Mouse (Mus musculus) erythroblast, embryonic 14.5 days (primary cell): ENCODE measurements around the gene Slc29a1. TPM values are rescaled to one million over a fixed set of nuclear protein-coding genes. Genes with fewer than 3 reads are reported as not detected.
"Not testable (repeated sequence)": the region's sequence is repeated elsewhere in the genome, so short reads cannot be mapped to it uniquely, and the experiment has no call there.

Source experiments
- H3K27me3 ChIP-seq: 2 replicates; pipeline ENCODE4 v1.6.1; 2012; ENCODE audit warnings: inconsistent platforms; ENCODE audit not compliant: control insufficient read depth
- H3K36me3 ChIP-seq: 2 replicates; pipeline ENCODE4 v1.6.1; 2012; ENCODE audit warnings: mild to moderate bottlenecking, inconsistent platforms; ENCODE audit not compliant: control insufficient read depth
- H3K4me1 ChIP-seq: 2 replicates; pipeline ENCODE4 v1.6.1; 2012; ENCODE audit warnings: inconsistent platforms; ENCODE audit not compliant: control insufficient read depth
- H3K4me3 ChIP-seq: replicated peaks from 2 replicates; pipeline ENCODE3; 2012; ENCODE audit warnings: moderate library complexity, mild to moderate bottlenecking, inconsistent platforms
- H3K9me3 ChIP-seq: 2 replicates; pipeline ENCODE4 v1.6.1; 2012; ENCODE audit warnings: low read length, inconsistent platforms, mixed read lengths; ENCODE audit not compliant: control insufficient read depth
- GATA1 ChIP-seq: IDR thresholded peaks from 2 replicates; pipeline ENCODE4 v1.6.1; 2012; ENCODE audit warnings: low read length, inconsistent platforms, mixed read lengths
- TAL1 ChIP-seq: IDR thresholded peaks from 3 replicates; pipeline ENCODE4 v1.6.1; 2012; ENCODE audit warnings: low read length, inconsistent platforms, mixed read lengths
- polyA plus RNA-seq: library from polyadenylated mRNA; stranded (reverse); fragments of >175 nt; gene quantifications from 2 replicates; pipeline ENCODE4 v1.2.3, GENCODE M21; 2012

Gene Slc29a1
- polyA plus RNA-seq, 1 experiment: 77.5 TPM

DNA sequence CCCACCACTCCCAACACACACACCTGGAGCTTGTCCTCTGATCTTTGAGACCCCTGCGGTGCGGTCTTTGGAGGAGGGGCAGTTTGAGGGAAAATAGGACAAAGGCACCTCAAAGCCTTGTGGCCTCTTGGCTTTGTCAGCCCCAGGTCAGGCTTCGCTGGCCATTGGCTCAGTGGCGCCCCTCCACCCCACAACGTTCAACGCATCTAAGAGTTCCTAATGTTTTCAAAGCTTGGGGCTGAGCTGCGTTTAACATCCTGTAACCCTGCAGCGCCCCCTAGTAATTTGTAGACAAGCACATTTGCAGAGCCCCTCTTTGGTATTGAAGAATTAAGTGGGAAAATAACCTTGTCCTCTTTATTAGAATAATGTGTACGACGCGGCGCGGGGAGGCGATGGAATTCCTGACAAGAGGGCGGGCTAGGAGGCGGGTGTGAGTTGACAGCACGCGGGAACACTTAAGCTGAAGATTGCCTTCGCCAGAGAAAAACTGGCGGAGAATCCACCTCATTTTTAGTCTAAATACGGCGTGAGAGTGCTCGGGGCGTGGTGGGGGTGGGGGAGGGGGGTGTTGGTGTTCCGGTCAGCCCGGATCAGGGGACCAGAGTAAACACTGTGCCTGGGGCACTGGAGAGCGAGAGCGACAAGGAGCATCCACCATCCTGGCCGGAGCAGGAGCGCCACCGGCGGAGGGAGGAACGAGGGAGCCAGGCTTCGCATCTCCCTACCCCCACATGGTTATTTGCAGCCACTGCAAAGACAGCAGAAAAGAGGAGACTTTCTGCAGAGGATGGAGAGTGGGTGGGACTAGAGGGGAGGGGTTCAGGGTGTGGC is 30.7 kb upstream of the Slc29a1 start:
- peaks cover 40% of the 10 kb centered on the region for H3K4me1 ChIP-seq
- H3K36me3 ChIP-seq: no peaks in the 10 kb centered on the region
- no peak for TF ChIP-seq TAL1
- no peak for TF ChIP-seq GATA1
- peak overlapping the region; percentile 50 for H3K4me3 ChIP-seq
- H3K9me3 ChIP-seq: no peaks in the 10 kb centered on the region
- H3K27me3 ChIP-seq: peaks cover 41% of the 10 kb centered on the region

DNA sequence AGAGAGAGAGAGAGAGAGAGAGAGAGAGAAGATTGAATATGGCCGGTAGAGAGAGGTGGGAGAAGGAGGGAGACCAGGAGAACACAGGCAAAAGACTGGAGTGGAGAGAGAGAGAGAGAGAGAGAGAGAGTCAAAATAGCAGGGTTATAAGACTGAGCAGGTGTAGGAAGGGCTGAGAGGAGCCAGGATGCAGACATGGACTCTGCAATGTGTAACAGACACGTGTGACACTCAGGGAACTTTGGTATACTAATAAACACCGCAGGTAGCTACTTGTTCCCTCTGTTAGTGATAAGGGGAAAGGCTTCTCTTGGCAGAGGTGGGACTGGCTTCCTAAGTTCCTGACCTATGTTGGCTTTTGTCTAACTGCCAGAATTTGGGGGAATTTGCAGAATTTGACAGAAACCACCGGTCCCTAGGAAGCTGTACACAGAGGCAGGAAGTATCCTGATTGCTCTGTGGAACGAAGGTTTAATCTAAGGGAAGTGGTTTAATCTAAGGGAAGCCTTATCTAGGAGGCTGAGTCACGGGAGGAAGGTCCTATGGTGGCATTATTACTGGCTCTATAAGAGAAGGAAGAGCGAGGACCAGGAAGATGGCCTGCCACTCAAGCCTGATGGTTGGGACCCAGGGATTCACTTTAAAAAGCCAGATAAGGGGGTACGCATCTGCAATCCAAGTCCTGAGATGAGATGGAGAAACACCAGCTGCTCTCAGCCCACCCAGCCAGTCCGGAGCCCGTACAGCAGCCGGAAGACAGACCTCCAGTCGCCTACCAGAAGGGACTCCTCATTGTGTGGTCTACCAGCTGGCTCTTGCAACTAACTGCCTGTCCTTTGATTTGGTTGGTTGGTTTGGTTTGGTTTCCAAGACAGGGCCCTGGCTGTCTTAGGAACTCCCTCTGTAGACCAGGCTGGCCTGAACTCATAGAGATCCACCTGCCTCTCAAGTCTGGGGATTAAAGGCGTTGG is 29.8 kb upstream of the Slc29a1 start:
- no peak for TF ChIP-seq TAL1
- no peak for TF ChIP-seq GATA1
- Histone ChIP-seq H3K36me3 (no peaks in the 10 kb centered on the region), H3K4me3 (no peak overlapping the region), H3K27me3 (peaks cover 41% of the 10 kb centered on the region), H3K9me3 (no peaks in the 10 kb centered on the region), H3K4me1 (peaks cover 40% of the 10 kb centered on the region)

GRCm38 (mm10) chr17:45628160-45628559 is 28.8 kb upstream of the Slc29a1 start:
- TF ChIP-seq GATA1 (no peak), TAL1 (no peak)
- peaks cover 40% of the 10 kb centered on the region for H3K4me1 ChIP-seq
- peaks cover 41% of the 10 kb centered on the region for H3K27me3 ChIP-seq

GRCm38 (mm10) chr17:45626577-45627134 is 27.2 kb upstream of the Slc29a1 start:
- peak overlapping the region; percentile 14 for H3K4me3 ChIP-seq
- TF ChIP-seq TAL1 (no peak), GATA1 (no peak)
- no peaks in the 10 kb centered on the region for H3K9me3 ChIP-seq
- H3K36me3 ChIP-seq: no peaks in the 10 kb centered on the region
- H3K4me1 ChIP-seq: peaks cover 40% of the 10 kb centered on the region
- H3K27me3 ChIP-seq: peaks cover 34% of the 10 kb centered on the region

More at GRCm38 (mm10) chr17:45628160-45628559, 28.8 kb upstream of the Slc29a1 start:
- Histone ChIP-seq H3K36me3 (no peaks in the 10 kb centered on the region), H3K4me3 (no peak overlapping the region), H3K9me3 (no peaks in the 10 kb centered on the region)

GRCm38 (mm10) chr17:45623425-45623824 is 24.0 kb upstream of the Slc29a1 start:
- H3K27me3 ChIP-seq: peaks cover 10% of the 10 kb centered on the region
- not testable (repeated sequence) for H3K4me3 ChIP-seq, H3K9me3 ChIP-seq, H3K36me3 ChIP-seq
- H3K4me1 ChIP-seq: peaks cover 29% of the 10 kb centered on the region

DNA sequence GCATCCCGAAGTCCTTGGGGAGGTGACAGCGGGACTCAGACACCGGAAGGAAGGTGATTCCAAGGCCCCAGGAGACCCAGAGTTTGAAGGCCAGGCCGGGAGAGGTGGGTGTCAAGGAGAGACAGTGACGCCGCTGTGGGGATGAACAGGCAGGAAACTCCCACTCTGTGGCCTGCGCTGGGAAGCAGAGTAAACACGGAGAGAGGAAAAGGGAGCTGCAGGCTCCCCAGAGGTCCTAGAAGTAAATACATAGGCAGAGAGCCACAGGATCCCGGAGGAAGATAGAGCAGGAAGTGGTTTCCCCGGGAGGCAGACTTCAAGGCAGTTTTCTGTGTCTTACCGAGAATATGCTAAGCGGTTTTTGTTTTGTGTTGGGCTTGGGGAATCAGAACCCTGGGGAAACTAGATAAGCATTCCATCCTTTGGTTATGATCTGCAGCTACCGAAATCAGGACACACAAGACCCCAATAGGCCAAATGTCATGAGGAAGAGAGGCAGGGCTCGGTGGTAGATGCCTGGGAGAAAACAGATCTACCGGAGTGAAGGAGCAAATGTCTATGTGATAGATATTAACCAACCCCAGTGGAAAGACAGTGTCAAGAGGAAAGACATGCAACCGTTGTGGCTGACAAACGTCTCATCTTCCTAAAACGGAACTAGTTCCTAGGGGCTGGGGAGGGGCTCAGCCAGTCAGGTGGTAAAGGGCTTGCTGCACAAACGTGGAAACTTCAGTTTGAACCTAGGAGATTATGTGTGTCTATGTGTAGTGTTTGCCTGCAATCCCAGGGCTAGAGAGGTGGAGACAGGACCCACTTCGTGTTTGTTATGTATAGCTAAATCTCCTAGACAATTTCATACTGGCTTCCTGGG is 20.2 kb upstream of the Slc29a1 start:
- no peaks in the 10 kb centered on the region for H3K9me3 ChIP-seq
- peak overlapping the region; percentile 48 for H3K4me3 ChIP-seq
- no peak for TF ChIP-seq TAL1
- no peak for TF ChIP-seq GATA1
- H3K4me1 ChIP-seq: peaks cover 19% of the 10 kb centered on the region
- H3K36me3 ChIP-seq: no peaks in the 10 kb centered on the region
- H3K27me3 ChIP-seq: no peaks in the 10 kb centered on the region

DNA sequence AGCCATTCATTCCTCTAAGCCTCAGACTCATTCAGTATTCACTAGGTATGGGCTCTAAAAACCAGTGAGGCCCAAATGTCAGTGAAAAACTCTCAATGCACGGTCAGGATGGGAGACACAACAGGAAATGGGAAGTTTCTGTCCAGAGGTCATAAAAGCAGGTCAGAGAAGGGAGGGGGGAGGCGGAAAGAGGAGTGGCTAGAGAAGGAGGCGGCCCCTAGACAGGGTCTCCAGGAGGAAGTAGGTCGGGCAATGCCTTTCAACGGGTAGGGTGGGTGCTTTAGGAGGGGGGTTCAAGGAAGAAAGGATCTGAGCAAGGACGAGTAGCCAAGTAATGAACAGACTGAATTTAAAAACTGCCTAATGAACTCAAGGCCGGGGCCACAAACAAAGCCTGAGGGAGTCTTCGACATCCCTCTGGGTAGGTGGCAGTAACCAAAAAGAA is 19.6 kb upstream of the Slc29a1 start:
- TF ChIP-seq TAL1: no peak
- TF ChIP-seq GATA1: no peak
- Histone ChIP-seq H3K4me1 (peaks cover 19% of the 10 kb centered on the region), H3K36me3 (no peaks in the 10 kb centered on the region), H3K9me3 (no peaks in the 10 kb centered on the region), H3K4me3 (peak overlapping the region; percentile 48), H3K27me3 (no peaks in the 10 kb centered on the region)

GRCm38 (mm10) chr17:45617655-45618054 is 18.2 kb upstream of the Slc29a1 start:
- Histone ChIP-seq H3K9me3 (peaks cover 2% of the 10 kb centered on the region; the same call in 1 of the 2 replicates), H3K4me3 (no peak overlapping the region), H3K27me3 (no peaks in the 10 kb centered on the region), H3K36me3 (no peaks in the 10 kb centered on the region), H3K4me1 (peaks cover 23% of the 10 kb centered on the region)
- TF ChIP-seq GATA1 (no peak), TAL1 (no peak)
